Mouse (Mus musculus) gastrocnemius, postnatal 4 days (tissue): ENCODE results near the gene Rpgrip1. TPM values are rescaled to one million over a fixed set of nuclear protein-coding genes. Genes with fewer than 3 reads are reported as not detected.

Source experiments
- DNase-seq, 2 experiments: peaks; one replicate each; pipeline ENCODE4 v3.0.0; 2021 to 2022; ENCODE audit warnings: low spot score in 2 of 2, mixed read lengths in 2 of 2
- total RNA-seq, 2 experiments: library from RNA; stranded (reverse); gene quantifications; 2 replicates each; pipeline ENCODE4 v1.2.3; 2021

Rpgrip1 gene
- total RNA-seq, 2 experiments from 2014 or later = 0.23 to 0.49 TPM

GRCm38 (mm10) chr14:52196230-52197155, 86.0 kb downstream of the Rpgrip1 start:
- peak in 1 of 2 experiments; percentile 19 for DNase-seq

GRCm38 (mm10) chr14:52197156-52197878, 86.8 kb downstream of the Rpgrip1 start, which contains the start of gene Supt16:
TSS of gene Supt16 (minus strand) at chr14:52197416.
- peak; percentile 68 to 84 for DNase-seq

GRCm38 (mm10) chr14:52198141-52198540, 87.6 kb downstream of the Rpgrip1 start:
- no peak for DNase-seq

- no peak for DNase-seq
These were observed 88.9 kb downstream of the Rpgrip1 start for GRCm38 (mm10) chr14:52199412-52199811.

Other genes starting within 250 kb of the Rpgrip1 start
- 10 to 100 TPM; 11.4 to 14.3 TPM for gene Mettl17, start 225.9 kb upstream of the Rpgrip1 start, total RNA-seq
- under 1 TPM; 0.47 to 0.96 TPM for gene Slc39a2, start 217.8 kb upstream of the Rpgrip1 start, total RNA-seq
- 100 to 1,000 TPM; 315 to 500 TPM for gene Ndrg2, start 196.5 kb upstream of the Rpgrip1 start, total RNA-seq
- gene Tppp2, start 192.3 kb upstream of the Rpgrip1 start, total RNA-seq = not detected
- gene Rnase13, start 187.9 kb upstream of the Rpgrip1 start, total RNA-seq = not detected
- 10 to 100 TPM; 90.4 to 92.7 TPM for gene Arhgef40, start 126.0 kb upstream of the Rpgrip1 start, total RNA-seq
- 1 to 10 TPM; 1.1 to 2.8 TPM for gene Tmem253, start 95.0 kb upstream of the Rpgrip1 start, total RNA-seq
- 10 to 100 TPM; 28.3 to 29.7 TPM for gene Zfp219, start 90.0 kb upstream of the Rpgrip1 start, total RNA-seq
- not detected for gene Olfr221, start 68.2 kb upstream of the Rpgrip1 start, total RNA-seq
- gene Hnrnpc, start 6.7 kb upstream of the Rpgrip1 start, total RNA-seq = 100 to 1,000 TPM; 140 to 156 TPM
- gene Supt16, start 86.7 kb downstream of the Rpgrip1 start, total RNA-seq = 10 to 100 TPM; 44.0 to 47.8 TPM
- 10 to 100 TPM; 76.4 to 78.8 TPM for gene Chd8, start 147.1 kb downstream of the Rpgrip1 start, total RNA-seq
- 10 to 100 TPM; 41.8 to 42.0 TPM for gene Tox4, start 168.4 kb downstream of the Rpgrip1 start, total RNA-seq
- gene Rab2b, start 168.8 kb downstream of the Rpgrip1 start, total RNA-seq = 10 to 100 TPM in 1 of 2 experiments, 1 to 10 TPM in 1; 9.1 to 12.5 TPM
- 10 to 100 TPM; 22.1 to 24.8 TPM for gene Mettl3, start 194.4 kb downstream of the Rpgrip1 start, total RNA-seq
- gene Sall2, start 218.1 kb downstream of the Rpgrip1 start, total RNA-seq = 1 to 10 TPM; 7.2 to 7.4 TPM
- not detected for gene Olfr1513, start 245.7 kb downstream of the Rpgrip1 start, total RNA-seq